Mouse (Mus musculus): Measurements from ENCODE around the gene Pip4k2c.

Gene Pip4k2c

DNA sequence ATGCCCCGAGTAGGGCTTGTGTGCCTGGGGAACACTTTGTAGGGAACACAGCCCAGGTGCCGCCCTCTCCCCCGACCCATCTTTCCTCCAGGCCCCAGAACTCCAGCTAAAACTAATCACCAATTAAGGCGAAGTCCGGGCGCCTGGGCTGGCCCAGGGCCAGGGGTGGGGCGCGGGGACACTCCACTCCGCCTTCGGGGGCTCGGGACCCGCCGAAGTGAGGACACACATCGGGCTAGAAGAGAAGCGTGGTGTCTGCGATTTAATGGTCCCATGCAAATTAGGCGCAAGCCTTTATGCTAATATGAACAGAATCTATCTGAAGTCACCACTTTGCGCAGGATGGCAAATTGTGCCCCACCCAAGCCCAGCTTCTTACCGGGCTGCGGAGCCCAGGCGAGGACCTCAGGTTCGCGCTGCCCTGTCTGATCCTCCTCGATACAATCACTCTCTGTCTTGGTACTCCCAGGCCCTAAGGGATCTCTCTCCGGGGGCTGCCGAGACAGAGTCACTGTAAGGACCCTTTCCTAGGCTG, 22.2 kb downstream of the Pip4k2c start:
- in situ Hi-C loops (cut with MboI, MseI): loop anchor here (10.0 kb wide), 1 partner anchor 126 kb away; the partner anchor contains the start of gene Mars

DNA sequence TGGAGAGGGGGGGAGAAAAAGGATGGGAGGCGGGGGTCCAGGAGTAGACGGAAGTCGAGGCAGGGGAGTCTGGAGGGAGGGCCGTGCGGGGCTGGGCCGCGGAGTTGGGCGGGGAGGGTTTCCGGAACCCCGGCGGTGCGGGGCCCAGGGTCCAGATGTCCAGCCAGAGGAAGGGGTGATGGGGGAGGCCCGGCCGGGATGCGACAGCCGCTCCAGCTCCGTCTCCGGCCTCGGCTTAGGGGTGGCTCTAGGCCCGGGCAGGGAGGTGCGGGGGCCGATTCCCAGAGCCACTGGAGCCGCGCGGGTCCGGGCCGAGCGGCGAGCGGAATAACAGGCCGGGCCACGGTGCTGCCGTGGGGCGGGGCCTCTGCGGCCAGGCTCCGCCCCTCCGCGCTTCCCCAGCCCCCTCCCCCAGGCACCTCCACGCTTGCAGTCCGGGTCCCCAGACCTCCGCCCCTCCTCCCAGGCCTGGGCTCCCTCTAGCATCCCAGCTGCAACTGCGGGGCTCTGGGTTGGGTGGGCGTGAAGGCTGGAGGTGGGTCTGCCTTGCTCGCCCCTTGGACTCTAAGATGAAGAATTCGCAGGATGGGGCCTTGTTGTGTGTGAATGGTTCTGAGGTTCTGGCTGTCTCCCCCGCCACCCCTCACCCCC, 22.8 kb downstream of the Pip4k2c start:
- in situ Hi-C loops (cut with MboI, MseI): loop anchor here (10.0 kb wide), 1 partner anchor 126 kb away; the partner anchor contains the start of gene Mars

DNA sequence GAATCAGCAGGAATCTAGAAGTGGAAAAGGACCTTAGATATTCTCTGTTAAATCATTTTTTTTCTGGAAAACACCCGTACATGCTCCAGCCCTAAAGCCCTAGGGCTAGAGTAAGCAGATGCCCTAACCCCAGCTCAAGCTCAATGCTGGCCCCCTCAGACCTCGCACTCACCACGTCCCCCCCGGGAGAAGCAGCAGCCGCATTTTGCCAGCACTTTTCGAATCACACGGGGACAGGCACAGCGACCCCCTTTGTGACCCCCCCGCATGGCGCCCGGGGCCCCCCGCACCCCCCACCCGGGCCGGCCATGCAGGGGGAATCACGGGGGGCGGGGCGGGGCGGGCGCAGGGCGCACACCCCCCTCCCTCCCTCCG, 23.3 kb downstream of the Pip4k2c start:
- in situ Hi-C loops (cut with MboI, MseI): loop anchor here (10.0 kb wide), 1 partner anchor 127 kb away; the partner anchor contains the start of gene Mars

- in situ Hi-C loops (cut with MboI, MseI): loop anchor here (10.0 kb wide), 1 partner anchor 127 kb away; the partner anchor contains the start of gene Mars
Measured at GRCm38 (mm10) chr10:127187371-127188078, 23.9 kb downstream of the Pip4k2c start.

- in situ Hi-C loops (cut with MboI, MseI): loop anchor here (10.0 kb wide), 1 partner anchor 128 kb away; the partner anchor contains the start of gene Mars
Measured at GRCm38 (mm10) chr10:127186451-127186850, 24.9 kb downstream of the Pip4k2c start.

GRCm38 (mm10) chr10:127185506-127185905, 25.9 kb downstream of the Pip4k2c start:
- in situ Hi-C loops (cut with MboI, MseI): loop anchor here (10.0 kb wide), 1 partner anchor 129 kb away; the partner anchor contains the start of gene Mars

- in situ Hi-C loops (cut with MboI, MseI): loop anchor here (10.0 kb wide), 1 partner anchor 130 kb away; the partner anchor contains the start of gene Mars
Measured at GRCm38 (mm10) chr10:127185101-127185500, 26.3 kb downstream of the Pip4k2c start.

DNA sequence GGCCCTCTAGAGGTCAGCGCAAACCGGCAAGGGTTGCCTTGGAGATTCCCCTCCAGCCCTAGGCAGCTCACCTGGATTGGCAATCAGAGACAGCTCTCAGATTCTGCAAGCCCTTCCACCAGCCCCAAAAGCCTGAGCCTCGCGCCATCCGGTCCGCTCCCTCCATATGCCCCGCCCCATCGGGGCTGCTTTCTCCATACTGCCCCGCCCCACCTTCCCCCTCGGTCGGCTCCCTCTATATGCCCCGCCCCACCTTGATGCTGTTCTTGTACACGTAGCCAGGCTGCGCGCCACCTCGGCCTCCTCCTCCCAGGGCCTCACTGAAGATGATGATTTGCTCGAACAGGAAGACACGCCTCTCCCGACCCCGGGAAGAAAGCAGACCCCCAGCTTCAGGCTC, 27.6 kb downstream of the Pip4k2c start:
- in situ Hi-C loops (cut with MboI, MseI): loop anchor here (10.0 kb wide), 1 partner anchor 131 kb away; the partner anchor contains the start of gene Mars

- in situ Hi-C loops (cut with MboI, MseI): loop anchor here (10.0 kb wide), 1 partner anchor 132 kb away; the partner anchor contains the start of gene Mars
Measured at GRCm38 (mm10) chr10:127182624-127183023, 28.8 kb downstream of the Pip4k2c start.

DNA sequence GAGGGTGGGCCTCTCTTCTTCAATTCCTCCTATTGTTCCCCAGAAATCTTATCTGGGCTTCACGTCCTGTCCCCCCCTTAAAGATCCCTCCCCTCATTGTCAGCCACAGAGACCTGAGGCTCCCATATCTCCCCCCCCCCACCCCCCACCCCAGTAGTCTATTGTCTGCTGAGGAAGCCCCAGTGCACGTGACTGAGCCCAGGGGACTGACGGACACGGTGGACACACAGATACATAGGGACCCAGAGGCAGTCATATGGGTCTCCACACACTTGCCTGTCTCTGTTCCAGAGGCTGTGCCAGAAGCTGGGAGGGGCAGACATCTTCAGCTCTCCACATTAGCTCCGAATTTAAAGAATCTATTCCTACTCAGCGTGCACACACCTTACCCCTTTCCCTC, 29.8 kb downstream of the Pip4k2c start:
- in situ Hi-C loops (cut with MboI, MseI): loop anchor here (10.0 kb wide), 1 partner anchor 133 kb away; the partner anchor contains the start of gene Mars

- in situ Hi-C loops (cut with MboI, MseI): loop anchor here (10.0 kb wide), 1 partner anchor 134 kb away; the partner anchor contains the start of gene Mars
Measured at GRCm38 (mm10) chr10:127180695-127181047, 30.7 kb downstream of the Pip4k2c start.

DNA sequence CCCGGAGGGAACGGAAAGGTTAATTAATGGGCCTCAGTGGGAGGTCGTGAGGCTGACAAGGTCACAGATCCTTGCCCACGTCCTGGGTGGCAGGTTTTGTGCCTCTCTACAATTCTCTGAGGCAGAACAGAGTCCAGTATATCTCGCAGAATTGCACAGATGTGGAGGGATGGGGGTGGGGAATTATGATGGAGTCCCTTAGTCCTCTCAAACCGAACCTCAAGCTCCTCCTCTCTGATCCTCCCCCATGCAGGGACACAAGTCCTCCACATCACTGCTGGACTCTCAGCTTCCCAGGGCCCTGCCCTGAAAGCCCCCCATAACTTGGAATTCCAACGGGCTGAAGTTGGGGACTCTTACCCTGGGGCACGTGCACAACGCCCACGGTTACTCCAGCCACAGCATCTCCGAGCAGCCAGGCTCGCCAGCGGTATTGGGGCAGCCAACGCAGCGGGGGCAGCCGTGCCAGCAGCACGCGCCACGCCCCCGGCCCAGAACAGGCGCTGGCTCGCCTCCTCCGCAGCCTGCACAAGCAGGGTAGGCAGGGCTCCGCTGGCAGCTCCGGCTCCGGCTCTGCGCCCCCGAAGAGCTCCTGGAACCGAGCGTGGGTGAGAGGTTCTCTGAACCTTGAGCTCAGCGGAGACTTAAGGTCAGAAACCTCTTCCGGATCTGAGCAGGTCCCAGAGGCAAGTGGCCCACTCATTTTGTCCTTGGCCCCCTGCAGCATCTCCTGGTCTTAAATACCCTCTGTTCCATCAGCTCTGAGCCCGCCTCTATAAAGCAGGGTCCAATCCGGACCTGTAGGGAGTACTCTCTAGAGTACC, 31.3 kb downstream of the Pip4k2c start, which contains the start of gene Slc26a10:
Gene Slc26a10, minus strand, starts transcription at position 775 of the 824 bp plus-strand sequence.
- in situ Hi-C loops (cut with MboI, MseI): loop anchor here (5.0 to 10.0 kb wide), 2 partner anchors 102 to 135 kb away; partner anchors contain the start of gene Mars

GRCm38 (mm10) chr10:127178286-127179027, 32.9 kb downstream of the Pip4k2c start:
- in situ Hi-C loops (cut with MboI, MseI): loop anchor here (5.0 kb wide), 1 partner anchor 104 kb away; no protein-coding TSS in a partner anchor

GRCm38 (mm10) chr10:127177719-127178118, 33.7 kb downstream of the Pip4k2c start:
- in situ Hi-C loops (cut with MboI, MseI): loop anchor here (5.0 kb wide), 1 partner anchor 105 kb away; no protein-coding TSS in a partner anchor

- in situ Hi-C loops (cut with MboI, MseI): loop anchor here (5.0 kb wide), 1 partner anchor 105 kb away; no protein-coding TSS in a partner anchor
Measured at GRCm38 (mm10) chr10:127177235-127177634, 34.1 kb downstream of the Pip4k2c start.

DNA sequence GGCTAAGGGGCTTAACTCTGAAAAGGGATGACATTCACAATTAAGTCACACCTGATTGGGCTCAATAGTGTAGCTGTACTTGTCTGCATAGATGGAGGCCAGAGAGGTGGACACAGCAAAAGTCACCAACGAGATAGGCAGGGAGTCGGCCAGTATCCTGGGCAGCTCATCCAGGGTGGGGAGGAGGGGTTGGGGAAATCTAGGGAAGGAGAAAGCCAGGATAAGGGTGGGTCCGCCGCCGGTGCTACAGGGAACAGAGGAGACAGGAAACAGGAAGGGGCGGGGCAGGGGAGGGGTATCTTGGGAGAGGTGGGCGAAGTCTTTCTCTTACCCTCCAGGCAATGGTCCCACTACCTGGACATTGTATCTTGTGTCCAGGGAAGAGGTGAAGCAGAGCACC, 34.6 kb downstream of the Pip4k2c start:
- in situ Hi-C loops (cut with MboI, MseI): loop anchor here (5.0 kb wide), 1 partner anchor 106 kb away; no protein-coding TSS in a partner anchor

DNA sequence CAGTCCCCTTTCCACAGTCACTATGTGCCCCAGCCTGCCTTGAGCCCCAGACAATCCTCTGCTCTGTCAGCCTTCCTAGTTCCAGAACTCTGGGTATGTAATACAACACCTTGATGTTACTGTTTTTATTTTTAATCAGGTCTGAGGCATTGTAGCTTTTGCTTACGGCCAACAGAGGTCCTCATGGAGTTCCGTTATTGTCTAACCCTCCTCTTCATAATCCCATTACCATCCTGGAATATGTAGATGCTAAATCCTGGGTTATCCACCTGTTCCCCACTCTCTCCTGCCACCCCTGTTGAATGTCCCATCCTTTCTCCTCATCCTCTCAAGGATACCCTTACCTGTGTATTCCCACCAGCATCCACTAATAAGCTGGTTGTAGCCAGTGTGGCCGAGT, 35.2 kb downstream of the Pip4k2c start:
- in situ Hi-C loops (cut with MboI, MseI): loop anchor here (5.0 kb wide), 1 partner anchor 106 kb away; no protein-coding TSS in a partner anchor

DNA sequence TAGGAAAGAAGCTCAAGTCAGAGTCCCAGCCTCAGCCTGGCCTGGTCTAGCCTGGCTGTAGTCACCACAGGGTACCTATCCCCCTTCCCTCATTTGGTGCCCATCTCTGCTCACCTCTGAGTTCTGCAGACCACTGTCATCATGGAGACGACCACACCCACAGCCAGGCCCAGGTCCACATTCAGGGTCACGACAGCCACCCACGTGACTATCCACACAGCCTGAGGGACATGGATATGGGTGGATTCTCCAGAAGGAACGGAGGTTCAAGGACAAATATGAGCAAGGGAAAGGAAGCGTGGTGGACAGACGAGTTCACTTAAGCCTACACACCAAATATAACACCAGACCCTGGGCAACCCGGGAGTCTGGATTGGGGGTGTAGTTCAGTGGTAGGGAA, 37.2 kb downstream of the Pip4k2c start:
- in situ Hi-C loops (cut with MboI, MseI): loop anchor here (5.0 to 25.0 kb wide), 2 partner anchors 57 to 488 kb away; partner anchors contain the start of genes Nab2 and Nemp1
